Mouse (Mus musculus) lung, postnatal 25 days (tissue): Measurements from ENCODE around the gene Slc4a2.

Experiments
- DNase-seq: peaks from one replicate; pipeline ENCODE4 v3.0.0; 2022; ENCODE audit warnings: low spot score

Slc4a2 gene

GRCm38 (mm10) chr5:24423129-24424003 is at the start of gene Slc4a2, which contains the start of gene Cdk5:
TSS of gene Slc4a2 (plus strand) at chr5:24423837.
TSS of gene Cdk5 (minus strand) at chr5:24423530.
- peak; percentile 99 for DNase-seq

- no peak for DNase-seq
Measured at GRCm38 (mm10) chr5:24374216-24374615, 49.4 kb upstream of the Slc4a2 start.

- DNase-seq, result no peak
Measured at GRCm38 (mm10) chr5:24374666-24375328, 48.8 kb upstream of the Slc4a2 start.

DNA sequence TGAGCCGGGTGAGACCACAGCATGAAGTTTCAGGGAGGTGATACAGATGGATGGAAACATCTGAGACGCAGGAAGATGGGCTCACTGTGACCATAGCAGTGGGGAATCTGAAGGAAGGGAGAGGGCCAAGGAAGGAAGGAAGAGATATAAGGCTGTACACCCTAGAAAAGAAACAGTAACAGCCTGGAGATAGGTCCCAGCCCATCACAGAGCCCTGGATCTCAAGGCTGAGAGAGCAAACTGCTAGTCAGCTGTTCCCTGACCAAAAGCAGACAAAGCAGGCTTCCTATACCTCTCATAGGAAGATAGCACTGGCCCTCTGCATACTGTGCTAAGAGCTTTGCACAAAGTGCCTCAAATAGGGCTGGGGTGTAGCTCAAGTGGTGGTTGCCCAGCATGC is 44.9 kb upstream of the Slc4a2 start:
- DNase-seq, result no peak

DNA sequence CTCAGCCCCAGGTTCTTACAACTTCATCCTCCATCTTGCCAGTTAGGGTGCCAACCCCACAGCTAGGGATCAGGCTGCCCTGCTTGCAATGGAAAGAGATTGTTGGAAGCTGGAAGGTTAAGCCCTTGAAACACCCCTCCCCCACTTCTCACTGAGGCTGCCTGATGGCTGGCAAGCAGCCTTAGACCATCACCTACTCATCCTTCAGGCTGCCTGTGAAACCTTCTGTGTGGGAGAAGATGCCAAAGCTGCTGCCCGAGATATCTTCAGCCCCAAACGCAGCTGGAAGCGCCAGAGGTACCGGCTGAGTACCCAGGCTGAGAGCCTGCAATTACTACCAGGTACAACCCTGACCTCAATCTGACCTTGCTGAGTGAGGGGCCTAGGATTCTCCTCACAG is 44.1 kb upstream of the Slc4a2 start:
- DNase-seq, result no peak

- no peak for DNase-seq
Measured at GRCm38 (mm10) chr5:24380499-24380898, 43.1 kb upstream of the Slc4a2 start.

GRCm38 (mm10) chr5:24381486-24381885 is 42.2 kb upstream of the Slc4a2 start:
- DNase-seq, result no peak

- no peak for DNase-seq
Measured at GRCm38 (mm10) chr5:24381988-24382387, 41.6 kb upstream of the Slc4a2 start.

DNA sequence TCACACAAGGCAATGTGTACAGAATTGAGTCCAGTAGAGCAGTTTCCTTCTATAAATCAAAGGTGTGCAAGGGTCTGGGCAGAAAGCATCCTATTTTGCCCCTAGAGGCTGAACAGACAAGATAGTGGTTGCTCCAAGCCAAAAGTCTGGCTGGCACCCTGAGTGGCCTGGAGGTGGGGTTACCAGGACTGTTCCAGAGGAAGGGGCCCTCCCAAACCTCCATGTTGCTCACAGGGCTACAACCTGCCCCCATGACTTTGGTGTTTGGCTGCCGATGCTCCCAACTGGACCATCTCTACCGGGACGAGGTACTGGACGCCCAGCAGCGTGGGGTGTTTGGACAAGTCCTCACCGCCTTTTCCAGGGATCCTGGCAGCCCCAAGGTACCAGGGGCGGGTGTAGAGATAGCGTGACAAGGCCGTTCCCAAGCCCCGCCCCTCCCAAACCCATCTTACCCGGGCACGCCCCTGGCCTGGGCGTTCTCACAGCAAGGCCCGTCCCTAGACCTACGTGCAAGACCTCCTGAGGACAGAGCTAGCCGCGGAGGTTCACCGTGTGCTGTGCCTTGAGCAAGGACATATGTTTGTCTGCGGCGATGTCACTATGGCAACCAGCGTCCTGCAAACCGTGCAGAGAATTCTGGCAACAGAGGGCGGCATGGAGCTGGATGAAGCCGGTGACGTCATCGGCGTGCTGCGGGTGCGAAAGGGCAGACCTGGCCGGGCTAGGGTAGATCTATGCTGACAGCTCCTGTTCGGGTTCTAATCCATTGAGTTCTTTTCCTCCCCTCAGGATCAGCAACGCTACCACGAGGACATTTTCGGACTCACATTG is 40.4 kb upstream of the Slc4a2 start:
- peak; percentile 93 for DNase-seq

GRCm38 (mm10) chr5:24384407-24384806 is 39.2 kb upstream of the Slc4a2 start:
- peak; percentile 50 for DNase-seq

- DNase-seq, result no peak
Measured at GRCm38 (mm10) chr5:24385374-24385773, 38.3 kb upstream of the Slc4a2 start.

DNA sequence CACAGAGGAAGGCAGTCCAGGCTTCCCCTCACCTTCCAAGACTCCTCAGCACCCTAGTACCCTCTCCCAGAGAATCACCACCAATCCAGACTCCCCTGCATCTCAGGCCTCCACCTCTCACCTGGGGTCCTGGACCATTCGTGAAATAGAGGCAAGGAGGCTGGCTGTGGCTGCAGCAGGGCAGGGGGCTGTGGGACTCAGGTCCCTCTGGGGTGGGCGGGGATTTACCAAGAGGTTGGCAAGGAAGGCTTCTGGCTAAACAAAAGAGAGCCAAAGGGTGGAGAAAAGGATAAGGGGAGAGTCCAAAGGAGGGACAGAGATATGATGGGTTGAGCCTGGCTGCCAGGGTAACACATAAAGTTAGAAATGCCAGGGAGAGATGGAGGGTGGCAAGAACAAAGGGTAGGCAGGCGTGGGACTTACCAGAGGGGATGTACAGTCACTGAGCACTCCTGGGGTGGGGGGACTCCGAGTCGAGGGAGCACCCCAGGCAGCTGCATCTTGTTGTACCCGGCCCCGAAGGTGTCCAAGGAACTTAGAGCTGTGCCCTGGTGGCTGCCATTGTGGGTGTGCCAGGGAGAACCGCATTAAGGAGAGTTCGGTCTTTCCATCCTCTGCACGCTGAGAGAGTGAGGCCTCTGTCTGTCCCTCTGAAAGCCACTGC is 37.6 kb upstream of the Slc4a2 start:
- DNase-seq, result no peak

GRCm38 (mm10) chr5:24387264-24388241 is 36.1 kb upstream of the Slc4a2 start:
- DNase-seq, result peak; percentile 47

- no peak for DNase-seq
Measured at GRCm38 (mm10) chr5:24388246-24388915, 35.3 kb upstream of the Slc4a2 start.

DNA sequence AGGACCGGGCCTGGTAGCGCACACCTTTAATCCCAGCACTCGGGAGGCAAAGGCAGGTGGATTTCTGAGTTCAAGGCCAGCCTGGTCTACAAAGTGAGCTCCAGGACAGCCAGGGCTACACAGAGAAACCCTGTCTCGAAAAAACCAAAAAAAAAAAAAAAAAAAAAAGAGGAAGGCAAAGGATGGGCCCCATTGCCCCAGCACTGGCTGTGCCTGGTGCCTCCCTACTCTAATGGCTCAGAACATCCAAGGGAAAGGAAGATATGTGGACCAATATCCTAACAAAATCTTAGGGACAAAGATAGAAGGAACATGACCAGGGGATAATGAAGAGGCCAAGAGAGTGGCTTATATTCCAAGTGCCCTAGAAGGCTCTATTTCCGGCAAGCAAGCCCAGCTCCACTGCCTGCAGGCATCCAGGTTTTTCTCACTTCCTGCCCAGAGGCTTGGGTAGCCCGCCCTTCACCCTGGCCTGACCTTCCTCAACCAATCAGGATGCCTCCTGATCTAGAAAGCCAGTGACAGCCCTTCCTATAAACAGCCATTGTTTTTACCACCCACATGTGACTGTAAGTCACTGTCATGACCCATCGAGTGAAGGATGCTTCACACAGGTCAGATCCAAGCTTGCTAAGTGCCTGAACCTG is 34.5 kb upstream of the Slc4a2 start:
- peak; percentile 58 for DNase-seq

- no peak for DNase-seq
Measured at GRCm38 (mm10) chr5:24389658-24390020, 34.0 kb upstream of the Slc4a2 start.

DNA sequence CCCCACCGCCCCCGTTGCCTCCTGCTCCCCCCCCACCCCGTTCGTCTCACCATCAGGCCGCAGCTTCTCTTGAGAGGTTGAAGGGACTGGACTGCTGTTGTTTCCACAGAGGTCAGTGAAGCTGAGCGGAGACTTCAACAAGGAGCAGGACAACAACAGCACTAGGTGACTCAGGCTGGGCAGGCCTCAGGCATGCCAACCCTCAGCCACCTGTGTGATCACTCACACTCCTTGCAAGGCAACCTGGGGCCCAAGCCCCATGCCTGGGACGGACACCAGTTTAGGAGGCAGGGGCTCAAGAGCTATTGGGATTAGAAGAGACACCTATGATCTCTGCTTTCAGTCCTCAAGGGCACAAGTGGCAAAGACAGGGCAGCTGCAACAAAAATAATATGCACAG is 31.8 kb upstream of the Slc4a2 start, which contains the start of gene Atg9b:
Atg9b (minus strand) TSS at position 280 of the 400 bp plus-strand sequence.
- DNase-seq, result no peak

DNA sequence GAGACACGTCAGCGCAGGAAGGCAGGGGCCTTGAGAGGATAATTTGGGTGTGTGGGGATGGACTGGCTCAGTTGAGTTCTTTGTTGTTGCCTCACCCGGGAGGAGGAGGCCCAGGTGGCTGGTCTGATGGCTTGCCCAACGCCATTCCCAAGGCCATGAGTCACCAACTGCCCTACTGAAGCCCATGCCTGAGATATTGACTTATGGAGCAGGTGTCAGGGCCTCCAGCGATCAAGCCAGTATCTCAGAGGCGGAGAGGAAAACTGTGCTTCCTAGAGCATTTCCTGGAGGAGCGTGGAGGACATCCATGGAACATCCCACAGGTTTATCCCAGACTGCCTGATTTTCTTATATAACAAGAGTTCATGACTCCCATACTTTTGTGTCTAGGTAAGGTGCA is 30.9 kb upstream of the Slc4a2 start:
- DNase-seq, result no peak

DNA sequence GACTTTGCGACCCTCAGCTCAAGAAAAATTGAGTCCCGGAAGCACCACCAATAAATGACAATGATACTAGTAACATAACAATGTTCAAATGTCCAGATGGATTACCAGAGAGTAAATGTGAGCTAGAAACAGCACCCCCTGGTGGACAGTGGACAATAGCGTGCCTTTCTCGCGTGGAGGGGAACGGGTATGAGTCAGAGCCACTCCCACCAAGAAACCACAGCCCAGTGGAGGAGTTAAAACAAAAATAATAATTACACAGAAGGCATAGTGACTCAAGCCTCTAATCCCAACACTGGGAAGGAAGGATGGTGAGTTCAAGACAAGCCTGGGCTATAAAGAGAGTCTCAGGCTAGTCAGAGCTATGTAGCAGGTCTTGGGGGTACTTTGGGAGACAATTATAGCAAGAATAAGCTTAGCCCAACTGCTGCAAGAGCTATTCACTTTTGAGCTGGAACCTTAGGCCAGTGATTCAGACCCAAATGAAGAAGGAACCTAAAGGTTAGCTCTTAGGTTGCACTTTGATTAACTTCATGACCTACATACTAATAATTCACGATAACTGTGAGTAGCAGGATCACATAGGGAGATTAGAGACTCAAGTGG is 30.1 kb upstream of the Slc4a2 start, which contains the start of gene Abcb8:
Abcb8 (plus strand) TSS at position 272 of the 606 bp plus-strand sequence.
- peak; percentile 89 for DNase-seq
